Mouse (Mus musculus): ENCODE data around the gene Clic3. TPM values are rescaled to one million over a fixed set of nuclear protein-coding genes. Genes with fewer than 3 reads are reported as not detected.

Clic3 gene
- total and polyA plus RNA-seq, 3 experiments, result 0.30 to 0.71 TPM; not detected in 1

- Histone ChIP-seq H3K36me3 (replicated peaks in 1 of 2; ENCODE audit: control insufficient read depth in 1 of 2, insufficient read depth in 1 of 2, low read length in 1 of 2) (peaks cover 11 to 29% of the 10 kb centered on the region in 2 experiments), H3K27me3 (replicated peaks) (no peaks in the 10 kb centered on the region), H3K9ac (ENCODE audit: insufficient read depth, low read depth) (no peak overlapping the region), H3K4me1 (ENCODE audit: control insufficient read depth in 1 of 2, insufficient read depth in 2 of 2) (peaks cover 6 to 21% of the 10 kb centered on the region in 2 experiments), H3K4me2 (ENCODE audit: insufficient read depth, low read depth, poor library complexity, severe bottlenecking) (no peak overlapping the region), H3K9me3 (replicated peaks; ENCODE audit: low read length) (no peaks in the 10 kb centered on the region), H3K27ac (ENCODE audit: insufficient read depth, low read depth) (no peak overlapping the region), H3K79me2 (replicated peaks; ENCODE audit: control insufficient read depth, extremely low read depth, insufficient read depth, poor library complexity, severe bottlenecking) (peaks cover 2% of the 10 kb centered on the region; the same call in 1 of the 2 replicates), H3K4me3 (replicated peaks in 1 of 3; ENCODE audit: low read depth in 2 of 3, low read length in 2 of 3, poor library complexity in 1 of 3) (no peak overlapping the region)
- dilution Hi-C loops (cut with MboI; ENCODE audit: extremely low pct_ligation_motif_present, extremely low pct_unique_long_range_greater_than_20kb, low sequenced_read_pairs), result no loop called here
- DNase-seq (ENCODE audit: extremely low read depth), result no peak
- no peak for TF ChIP-seq ELF1 (IDR thresholded peaks at IDR 0.05; ENCODE audit: low read depth, low read length)
- no peak for TF ChIP-seq MAX (IDR thresholded peaks at IDR 0.05; ENCODE audit: low read length)
- no peak for TF ChIP-seq ZMIZ1 (IDR thresholded peaks at IDR 0.05; ENCODE audit: low read depth, low read length)
- TF ChIP-seq GABPA (IDR thresholded peaks at IDR 0.05; ENCODE audit: insufficient replicate concordance, low read depth, low read length), result no peak
- no peak for TF ChIP-seq CHD2 (IDR thresholded peaks at IDR 0.05; ENCODE audit: low read length)
- TF ChIP-seq USF2 (conservative IDR thresholded peaks at IDR 0.05; ENCODE audit: low read depth, low read length), result no peak
- TF ChIP-seq PAX5 (IDR thresholded peaks at IDR 0.05; ENCODE audit: low read length), result no peak
- no peak for TF ChIP-seq MAFK (IDR thresholded peaks at IDR 0.05; ENCODE audit: insufficient replicate concordance, low read length)
- no peak for TF ChIP-seq ZKSCAN1 (IDR thresholded peaks at IDR 0.05; ENCODE audit: borderline replicate concordance, low read depth, low read length)
- no peak for TF ChIP-seq NRF1 (IDR thresholded peaks at IDR 0.05; ENCODE audit: low read depth, low read length)
- in situ Hi-C loops (cut with MboI; ENCODE audit: low pct_ligation_motif_present, low pct_unique_long_range_greater_than_20kb, low sequenced_read_pairs), result no loop called here
Measured at GRCm38 (mm10) chr2:25457022-25457896, 621 bp downstream of the Clic3 start.

DNA sequence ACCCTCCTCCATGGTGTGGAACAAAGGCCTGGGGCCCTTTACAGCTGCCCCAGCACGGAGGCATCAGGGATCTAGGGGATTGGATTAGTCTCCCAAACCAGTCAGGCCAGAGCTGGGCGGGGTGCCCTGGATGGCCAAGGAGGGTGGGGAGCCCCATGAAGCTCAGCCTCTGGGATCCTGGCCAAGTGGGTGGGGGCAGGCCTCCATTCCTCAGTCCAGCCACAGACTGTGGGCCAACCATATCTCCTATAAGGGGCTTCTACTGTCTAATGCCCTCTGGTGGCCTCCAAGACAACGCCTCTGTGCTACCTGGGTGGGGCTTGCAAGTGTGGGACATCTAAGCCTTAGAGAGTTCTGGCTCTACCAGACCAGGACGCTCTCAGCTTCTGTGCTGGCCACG lies 2.3 kb downstream of the Clic3 start:
- in situ Hi-C loops (cut with MboI; ENCODE audit: low pct_ligation_motif_present, low pct_unique_long_range_greater_than_20kb, low sequenced_read_pairs) (no loop called here), dilution Hi-C loops (cut with MboI; ENCODE audit: extremely low pct_ligation_motif_present, extremely low pct_unique_long_range_greater_than_20kb, low sequenced_read_pairs) (no loop called here)
- TF ChIP-seq CTCF (conservative IDR thresholded peaks at IDR 0.05 in 1 of 2, IDR thresholded peaks at IDR 0.05 in 1 of 2; ENCODE audit: low read depth in 2 of 2, low read length in 2 of 2) (peak in 1 of 2 experiments; percentile 16; a peak in 2 of 4 replicates), JUN (IDR thresholded peaks at IDR 0.05; ENCODE audit: insufficient read depth, low read depth, low read length) (no peak)
- Histone ChIP-seq H3K4me3 (replicated peaks in 1 of 3; ENCODE audit: low read depth in 2 of 3, low read length in 2 of 3, poor library complexity in 1 of 3) (no peak overlapping the region), H3K9me3 (replicated peaks; ENCODE audit: low read length) (no peaks in the 10 kb centered on the region), H3K4me2 (ENCODE audit: insufficient read depth, low read depth, poor library complexity, severe bottlenecking) (no peak overlapping the region), H3K4me1 (ENCODE audit: control insufficient read depth in 1 of 2, insufficient read depth in 2 of 2) (peaks cover 9 to 25% of the 10 kb centered on the region in 2 experiments), H3K27me3 (replicated peaks) (no peaks in the 10 kb centered on the region), H3K79me2 (replicated peaks; ENCODE audit: control insufficient read depth, extremely low read depth, insufficient read depth, poor library complexity, severe bottlenecking) (peaks cover 2% of the 10 kb centered on the region; the same call in 1 of the 2 replicates), H3K9ac (ENCODE audit: insufficient read depth, low read depth) (no peak overlapping the region), H3K27ac (ENCODE audit: insufficient read depth, low read depth) (no peak overlapping the region), H3K36me3 (replicated peaks in 1 of 2; ENCODE audit: control insufficient read depth in 1 of 2, insufficient read depth in 1 of 2, low read length in 1 of 2) (peaks cover 11 to 29% of the 10 kb centered on the region in 2 experiments)
- no peak for DNase-seq (ENCODE audit: extremely low read depth)

Data from CH12.LX (cell line).